Mouse (Mus musculus) 416B (cell line): ENCODE results near the gene Prr19.
A peak's percentile ranks its signal among the peaks of the same experiment; 100 is the strongest.
"Not testable (repeated sequence)": the region's sequence is repeated elsewhere in the genome, so short reads cannot be mapped to it uniquely, and the experiment has no call there.

ENCODE experiments used
- DNase-seq: peaks from one replicate; pipeline ENCODE4 v3.0.0; 2011; ENCODE audit warnings: low read depth

The Prr19 gene

GRCm38 (mm10) chr7:25301063-25301462 is at the start of gene Prr19:
Gene Prr19, plus strand, starts transcription at chr7:25301411.
- DNase-seq = peak; percentile 46

DNA sequence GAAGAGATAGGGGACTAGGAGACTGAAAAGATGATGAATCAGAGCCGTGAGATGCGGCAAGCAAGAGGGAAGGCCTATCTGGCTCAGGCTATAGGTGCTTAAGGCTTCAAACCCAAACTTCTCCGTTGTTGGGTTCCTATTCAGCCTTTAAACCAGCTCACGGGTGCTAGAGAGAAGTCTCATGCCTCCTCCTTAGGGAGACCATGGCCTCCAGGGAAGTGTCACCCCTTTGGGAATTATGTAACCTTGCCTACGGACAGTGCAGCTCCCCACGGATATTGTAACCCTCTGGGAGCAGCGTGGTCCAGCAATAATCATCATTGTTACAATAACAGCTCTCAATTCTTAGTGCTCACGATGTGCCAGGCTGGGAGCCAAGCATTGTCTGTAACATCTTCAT is 49.4 kb upstream of the Prr19 start:
- no peak for DNase-seq

DNA sequence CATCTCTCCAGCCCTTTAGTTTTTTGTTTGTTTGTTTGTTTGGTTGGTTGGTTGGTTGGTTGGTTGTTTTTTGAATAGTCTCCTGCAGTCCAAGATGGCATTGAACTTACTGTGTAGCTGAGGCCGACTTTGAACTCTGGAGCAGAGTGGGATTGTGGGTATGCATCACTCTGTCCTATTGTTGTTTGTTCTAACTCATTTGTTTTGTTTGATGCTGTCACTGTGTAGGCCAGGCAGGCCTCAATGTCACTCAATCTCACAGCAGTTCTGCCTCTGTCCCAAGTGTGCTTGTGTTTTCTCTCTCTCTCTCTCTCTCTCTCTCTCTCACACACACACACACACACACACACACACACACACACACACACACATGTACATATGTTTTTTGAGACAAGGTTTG is 39.3 kb upstream of the Prr19 start:
- DNase-seq = no peak

DNA sequence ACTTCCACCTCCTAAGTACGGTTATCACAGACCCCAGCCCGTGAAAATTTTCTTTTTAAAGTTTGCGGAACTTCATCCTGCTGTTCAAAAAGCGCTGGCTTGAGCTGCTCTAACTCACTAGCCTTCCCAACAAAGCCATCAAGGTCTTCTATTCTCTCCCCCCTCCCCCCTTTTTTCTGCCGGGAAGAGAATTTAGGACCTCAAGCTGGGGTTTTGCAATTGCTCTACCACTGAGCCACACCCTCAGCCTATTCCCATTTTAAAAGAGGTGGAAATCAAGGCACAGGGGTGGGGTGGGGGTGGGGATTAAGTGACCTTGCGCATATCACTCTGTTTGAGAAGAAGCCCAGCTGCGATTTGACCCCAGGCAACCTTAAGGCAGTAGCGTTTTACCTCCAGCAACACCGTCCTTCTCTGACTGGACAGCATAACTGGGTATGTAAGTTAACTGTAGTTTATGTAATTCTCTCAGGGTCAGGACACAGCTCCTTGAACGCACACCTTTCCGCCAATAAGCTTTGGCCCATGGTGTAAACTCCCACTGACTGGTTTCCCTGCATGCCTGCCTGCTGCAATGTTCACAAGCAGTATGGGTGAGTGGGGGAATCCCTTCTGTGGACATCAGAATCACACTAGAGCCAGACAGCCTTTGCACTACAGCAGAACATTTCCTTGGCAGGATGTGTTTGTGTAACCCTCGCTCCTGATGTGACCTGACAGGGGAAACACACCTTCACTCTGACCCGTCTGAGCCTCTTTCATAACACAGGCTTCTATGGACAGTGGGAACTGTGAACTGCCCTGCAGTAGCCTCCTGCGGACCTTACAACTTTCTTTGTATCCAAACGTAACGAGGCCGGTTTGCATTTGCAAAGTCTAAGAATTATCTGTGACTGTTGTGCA is 37.0 kb upstream of the Prr19 start:
- no peak for DNase-seq

- DNase-seq = not testable (repeated sequence)
These were observed 35.5 kb upstream of the Prr19 start for GRCm38 (mm10) chr7:25265743-25266142.

GRCm38 (mm10) chr7:25266180-25266962 is 34.8 kb upstream of the Prr19 start:
- no peak for DNase-seq

DNA sequence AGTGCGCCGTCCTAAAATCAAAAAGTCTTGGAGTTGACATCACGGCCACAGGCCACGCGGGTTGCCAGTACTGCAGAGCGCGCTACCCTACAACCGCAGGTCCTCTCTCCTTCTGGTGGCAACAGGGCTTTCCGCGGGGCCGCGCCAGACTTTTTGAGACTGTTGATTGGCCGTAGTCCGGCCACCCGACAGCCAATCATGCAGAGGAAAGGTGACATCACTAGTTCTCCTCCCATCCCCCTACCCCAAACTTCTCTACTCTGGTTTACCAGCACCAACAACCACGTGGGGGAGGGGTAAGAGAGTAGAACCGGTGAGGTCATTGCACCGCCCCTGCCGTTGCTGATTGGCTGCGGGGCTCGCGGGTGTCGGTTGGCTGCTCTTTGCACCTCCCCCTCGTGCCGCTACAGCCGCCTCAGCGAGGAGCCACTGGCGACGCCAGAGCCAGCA is 33.9 kb upstream of the Prr19 start, which contains the start of gene Cic:
TSS of gene Cic (plus strand) at position 404 of the 450 bp plus-strand sequence.
- DNase-seq = peak; percentile 100

- peak; percentile 100 for DNase-seq
These were observed 33.3 kb upstream of the Prr19 start for GRCm38 (mm10) chr7:25267751-25268463.

GRCm38 (mm10) chr7:25268588-25268987 is 32.6 kb upstream of the Prr19 start:
- no peak for DNase-seq

DNA sequence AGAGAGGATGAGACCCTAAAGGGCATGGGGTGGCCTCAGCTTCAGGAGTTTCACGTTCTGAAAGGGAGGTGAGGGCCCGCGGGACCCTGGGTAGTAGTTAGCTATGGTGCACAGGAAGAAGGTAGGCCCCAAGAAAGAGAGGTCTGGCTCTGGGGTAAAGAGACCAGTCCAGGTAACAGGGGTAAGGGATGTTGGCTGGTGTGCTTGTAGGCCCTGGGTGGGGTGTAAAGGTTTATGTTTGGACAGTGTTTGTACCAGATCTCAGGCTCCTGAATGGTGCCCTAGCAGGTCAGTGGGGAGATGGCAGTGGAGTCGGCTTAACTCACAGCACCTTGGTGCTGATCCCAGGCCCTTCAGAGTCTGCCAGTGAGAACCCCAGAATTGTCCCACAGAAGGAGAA is 32.2 kb upstream of the Prr19 start:
- peak; percentile 32 for DNase-seq

- peak; percentile 73 for DNase-seq
These were observed 31.5 kb upstream of the Prr19 start for GRCm38 (mm10) chr7:25269545-25270271.

GRCm38 (mm10) chr7:25270652-25271633 is 30.3 kb upstream of the Prr19 start:
- no peak for DNase-seq

DNA sequence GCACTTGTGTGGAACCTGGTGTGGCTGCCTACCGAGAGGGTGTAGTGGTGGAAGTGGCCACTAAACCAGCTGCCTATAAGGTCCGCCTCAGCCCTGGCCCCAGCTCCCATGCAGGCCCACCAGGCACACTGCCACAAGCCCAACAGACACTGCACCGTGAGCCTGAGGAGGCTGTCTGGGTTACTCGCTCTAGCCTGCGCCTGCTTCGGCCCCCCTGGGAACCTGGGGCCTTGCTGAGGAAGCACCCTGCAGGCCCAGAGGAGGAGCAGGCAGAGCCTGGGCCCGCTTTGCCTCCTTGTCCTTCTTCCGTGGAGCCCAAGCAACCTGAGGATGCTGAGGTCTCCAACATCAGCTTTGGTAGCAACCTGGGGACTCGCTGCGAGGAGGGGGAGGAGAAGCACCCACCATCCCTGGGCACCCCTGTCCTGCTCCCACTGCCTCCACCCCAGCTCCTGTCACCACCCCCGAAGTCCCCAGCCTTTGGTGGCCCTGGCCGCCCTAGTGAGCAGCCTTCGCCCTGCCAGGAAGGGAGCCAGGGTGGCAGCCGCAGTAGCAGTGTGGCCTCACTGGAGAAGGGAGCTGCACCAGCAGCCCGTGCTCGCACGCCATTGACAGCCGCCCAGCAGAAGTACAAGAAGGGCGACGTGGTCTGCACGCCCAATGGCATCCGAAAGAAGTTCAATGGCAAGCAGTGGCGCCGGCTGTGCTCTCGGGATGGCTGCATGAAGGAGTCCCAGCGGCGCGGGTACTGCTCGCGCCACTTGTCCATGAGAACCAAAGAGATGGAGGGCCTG is 29.4 kb upstream of the Prr19 start:
- no peak for DNase-seq

GRCm38 (mm10) chr7:25272445-25273258 is 28.6 kb upstream of the Prr19 start:
- DNase-seq = no peak

GRCm38 (mm10) chr7:25273259-25274241 is 27.7 kb upstream of the Prr19 start:
- DNase-seq = no peak

DNA sequence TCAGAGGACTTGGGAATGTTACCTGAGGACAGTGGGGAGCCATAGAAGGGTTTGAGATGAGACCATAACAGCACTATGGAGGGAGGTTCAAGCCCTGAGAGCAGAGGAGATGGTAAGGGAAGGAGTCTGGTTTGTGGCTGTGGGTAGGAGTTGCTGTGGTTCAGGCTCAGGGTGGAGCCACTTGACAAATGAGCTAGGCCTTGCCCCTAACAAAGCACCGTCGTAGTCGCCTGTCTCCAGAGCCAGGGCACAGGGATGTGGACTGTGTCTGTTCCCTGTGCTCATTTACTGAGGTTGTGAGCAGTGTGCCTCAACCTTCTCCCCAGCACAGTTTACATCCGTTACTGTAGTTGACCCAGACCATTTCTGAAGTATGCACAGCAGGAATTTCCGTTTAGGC is 26.6 kb upstream of the Prr19 start:
- DNase-seq = peak; percentile 76

DNA sequence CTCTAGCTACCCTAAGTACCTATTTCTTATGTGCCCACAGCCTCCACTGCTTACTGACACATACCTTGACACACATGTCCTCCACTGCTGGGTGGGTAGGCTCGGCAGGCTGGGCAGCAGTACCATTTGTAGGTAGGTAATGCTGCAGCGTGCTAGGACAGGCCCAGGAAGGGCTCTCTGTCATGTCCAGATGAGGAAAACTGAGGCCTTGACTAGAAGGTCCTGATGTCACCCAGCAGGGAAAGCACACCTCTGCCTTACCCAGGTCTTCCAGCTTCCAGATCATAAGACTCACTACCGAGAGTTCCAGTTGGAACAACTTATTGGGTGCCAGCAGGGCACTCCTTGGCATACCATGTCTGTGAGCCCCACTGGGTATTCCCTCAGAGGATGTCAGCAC is 26.2 kb upstream of the Prr19 start:
- no peak for DNase-seq
